Mouse (Mus musculus) frontal cortex, postnatal 14 days (tissue): ENCODE measurements around the gene Rps25.
A peak's percentile ranks its signal among the peaks of the same experiment; 100 is the strongest.
"Not testable (repeated sequence)": the region's sequence is repeated elsewhere in the genome, so short reads cannot be mapped to it uniquely, and the experiment has no call there.

Source experiments
- DNase-seq, 2 experiments: peaks; one replicate each; pipeline ENCODE4 v3.0.0; 2022; ENCODE audit warnings: low spot score in 2 of 2

Gene Rps25

DNA sequence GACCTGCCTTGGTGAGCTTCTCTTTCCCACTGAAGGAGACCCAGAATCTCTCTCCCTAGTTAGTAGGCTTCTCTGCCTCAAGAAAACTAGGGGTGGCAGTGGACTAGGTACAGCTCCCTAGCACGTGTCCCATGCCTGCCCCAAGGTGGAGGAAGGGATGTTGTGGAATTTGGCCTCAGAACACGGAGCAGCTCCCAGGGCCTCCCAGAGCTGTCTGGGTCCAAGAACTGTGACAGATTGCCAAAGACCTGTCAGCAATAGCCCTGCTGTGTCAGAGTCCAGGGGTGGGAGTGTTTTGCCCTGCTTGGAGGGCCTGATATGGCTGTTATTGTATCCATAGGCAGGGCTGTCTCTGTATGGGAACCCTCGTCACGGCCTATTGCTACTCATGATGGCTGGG lies 5.9 kb upstream of the Rps25 start:
- no peak for DNase-seq

GRCm38 (mm10) chr9:44405011-44405410 lies 1.9 kb upstream of the Rps25 start:
- no peak for DNase-seq

DNA sequence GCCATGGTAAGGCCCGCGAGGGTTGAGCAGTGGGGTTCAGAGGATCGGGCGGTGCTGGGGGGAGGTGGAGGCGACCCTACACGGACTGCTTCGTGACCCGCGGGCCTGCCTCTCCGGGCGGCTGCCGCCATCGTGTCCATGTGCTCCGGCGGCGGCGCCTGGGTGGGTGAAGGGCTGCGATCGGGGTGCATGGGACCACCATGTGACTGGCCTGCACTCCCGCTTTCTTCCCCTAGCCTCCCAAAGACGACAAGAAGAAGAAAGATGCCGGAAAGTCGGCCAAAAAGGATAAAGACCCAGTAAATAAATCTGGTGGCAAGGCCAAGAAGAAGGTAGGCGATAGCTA lies 786 bp downstream of the Rps25 start:
- no peak for DNase-seq

GRCm38 (mm10) chr9:44408693-44409092 lies 1.8 kb downstream of the Rps25 start:
- DNase-seq = not testable (repeated sequence)

- DNase-seq = no peak
These were observed 3.9 kb downstream of the Rps25 start for GRCm38 (mm10) chr9:44410647-44411336.

GRCm38 (mm10) chr9:44411601-44412130 lies 4.7 kb downstream of the Rps25 start:
- DNase-seq = no peak

DNA sequence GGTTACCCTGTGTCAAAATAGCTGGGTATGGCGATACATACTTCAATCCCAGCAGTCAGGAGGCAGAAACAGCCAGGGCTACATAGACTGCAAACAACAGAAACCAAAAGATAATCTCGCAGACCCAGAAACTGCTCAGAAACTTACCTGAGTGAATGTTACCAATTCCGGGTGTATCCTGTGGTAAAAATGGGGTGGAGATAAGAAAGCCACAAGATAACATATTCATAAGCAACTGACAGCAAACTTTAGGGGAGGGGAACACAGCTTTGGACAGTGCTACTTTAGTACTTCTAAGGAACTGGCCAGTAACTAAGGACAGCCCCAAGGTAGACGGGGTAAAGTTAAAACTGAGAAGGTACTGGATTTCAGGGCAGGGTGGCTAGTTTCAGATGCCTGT lies 5.4 kb downstream of the Rps25 start:
- no peak for DNase-seq

DNA sequence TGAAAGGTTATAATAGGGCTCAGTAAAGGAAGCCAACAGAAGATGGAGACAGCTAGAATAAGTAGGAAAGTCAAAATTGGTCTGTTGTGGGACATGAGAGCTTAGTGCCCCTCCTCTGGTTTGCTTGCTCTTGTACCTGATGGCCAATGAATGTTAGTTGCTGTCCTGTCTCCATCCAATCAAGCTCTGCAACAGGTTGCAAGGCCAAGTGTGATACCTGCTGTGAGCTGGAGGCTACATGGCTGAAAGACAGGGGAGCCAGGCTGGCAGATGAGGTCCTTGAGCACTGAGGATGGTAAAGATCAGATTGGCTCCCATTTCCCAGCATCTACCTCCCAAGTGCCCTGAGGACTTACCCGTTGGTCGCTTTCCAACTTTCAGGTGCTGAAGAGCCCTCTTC lies 5.8 kb downstream of the Rps25 start:
- DNase-seq = no peak

- no peak for DNase-seq
These were observed 10.4 kb downstream of the Rps25 start for GRCm38 (mm10) chr9:44417156-44417891.

DNA sequence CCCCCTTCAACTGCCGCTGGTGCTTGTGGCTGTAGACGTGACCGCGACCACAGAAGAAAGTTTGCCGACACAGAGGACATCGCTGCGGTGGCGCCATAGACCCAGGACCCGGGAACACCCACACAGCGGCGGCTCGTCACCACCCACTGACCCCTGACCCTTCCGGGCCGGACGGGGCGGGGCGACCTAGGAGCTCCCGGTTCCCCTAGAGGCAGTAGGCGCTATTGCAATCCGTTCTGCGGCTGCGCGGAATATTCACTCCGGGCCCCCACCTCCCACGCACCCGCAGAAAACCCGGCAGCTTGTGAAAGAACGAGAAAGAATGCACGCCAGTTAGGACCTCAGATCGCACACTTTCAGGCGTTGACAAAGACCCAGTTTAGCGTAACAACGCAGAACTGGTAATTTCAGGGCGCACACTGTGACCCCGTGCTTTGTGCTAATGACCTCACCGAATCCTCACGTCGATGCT lies 11.0 kb downstream of the Rps25 start:
- peak; percentile 89 to 90 for DNase-seq

GRCm38 (mm10) chr9:44418519-44419385 lies 11.8 kb downstream of the Rps25 start, which contains the start of gene Ccdc84:
Gene Ccdc84 (minus strand): TSS chr9:44418569.
- no peak for DNase-seq

GRCm38 (mm10) chr9:44419730-44420129 lies 12.8 kb downstream of the Rps25 start:
- DNase-seq = not testable (repeated sequence)

DNA sequence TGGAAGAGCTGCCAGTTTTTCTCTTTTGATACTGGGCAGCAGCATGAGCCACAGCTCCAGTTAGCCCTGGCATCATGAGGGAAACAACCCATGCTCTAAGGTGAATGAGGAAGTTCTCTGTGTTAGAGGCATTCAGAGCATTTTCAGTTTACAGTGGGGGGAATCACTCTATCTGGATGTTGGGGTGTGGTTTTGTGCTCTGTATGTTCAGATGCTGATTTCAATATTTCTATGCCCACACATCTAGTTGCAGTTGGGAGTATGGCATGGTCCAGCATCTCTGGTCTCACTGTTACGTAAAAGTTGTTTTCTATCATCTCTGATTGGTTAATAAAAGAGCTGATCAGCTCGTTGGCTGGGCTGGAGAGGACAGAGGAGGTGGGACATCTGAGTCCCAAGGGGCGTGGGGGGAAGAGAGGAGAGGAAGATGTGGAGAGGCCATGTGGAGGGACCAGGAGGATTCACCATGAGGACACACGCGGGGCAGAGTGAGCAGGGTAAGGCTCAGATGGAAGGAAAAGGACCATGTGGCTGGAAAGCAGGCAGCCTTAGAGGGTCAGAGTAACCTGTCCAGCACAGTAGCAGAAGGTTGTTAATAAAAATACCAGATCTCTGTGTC lies 13.4 kb downstream of the Rps25 start:
- no peak for DNase-seq

DNA sequence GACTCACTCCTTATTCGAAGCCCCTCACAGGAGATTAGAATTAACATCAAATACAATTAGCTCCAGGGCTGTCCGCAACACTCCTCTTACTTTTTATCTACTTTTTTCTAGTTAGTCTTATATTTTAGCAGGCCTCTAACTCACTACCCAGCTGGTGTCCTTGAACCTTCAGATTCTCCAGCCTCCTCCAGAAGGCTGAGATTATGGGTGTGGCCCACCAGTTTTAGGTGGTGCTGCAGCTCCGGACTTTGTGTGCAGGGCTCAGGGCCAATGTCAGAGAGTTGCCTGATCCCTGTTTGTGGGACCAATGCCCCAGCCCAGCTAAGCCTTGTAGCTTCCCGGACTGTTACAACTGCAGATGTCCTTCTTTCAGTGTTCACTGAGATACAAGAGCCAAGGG lies 16.6 kb downstream of the Rps25 start:
- DNase-seq = no peak

DNA sequence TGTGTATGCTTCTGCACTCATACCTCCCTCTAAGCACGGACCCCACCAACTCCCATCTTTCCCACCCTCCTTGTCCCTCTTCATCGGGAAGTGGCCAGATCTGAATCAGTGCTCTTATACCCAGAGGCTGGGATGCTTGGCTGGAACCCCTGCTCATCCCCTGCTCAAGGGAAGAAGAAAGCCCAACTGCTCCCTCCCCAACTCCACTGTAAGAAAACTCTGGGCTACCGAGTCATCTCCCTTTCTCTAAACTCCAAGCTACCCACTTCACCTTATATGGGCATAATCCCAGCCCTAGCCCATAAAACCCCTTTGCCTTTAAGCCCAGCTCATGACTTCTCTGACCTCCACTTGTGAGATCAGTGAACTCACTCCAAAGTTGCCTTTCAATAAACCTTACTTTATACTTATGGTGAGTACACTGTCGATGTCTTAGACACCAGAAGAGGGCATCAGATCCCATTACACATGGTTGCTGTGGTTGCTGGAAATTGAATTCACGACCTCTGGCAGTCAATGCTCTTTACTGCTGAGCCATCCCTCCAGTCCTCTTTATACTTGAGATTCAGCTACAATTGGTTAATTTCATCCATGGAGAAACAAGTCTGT lies 25.7 kb downstream of the Rps25 start:
- DNase-seq = no peak

DNA sequence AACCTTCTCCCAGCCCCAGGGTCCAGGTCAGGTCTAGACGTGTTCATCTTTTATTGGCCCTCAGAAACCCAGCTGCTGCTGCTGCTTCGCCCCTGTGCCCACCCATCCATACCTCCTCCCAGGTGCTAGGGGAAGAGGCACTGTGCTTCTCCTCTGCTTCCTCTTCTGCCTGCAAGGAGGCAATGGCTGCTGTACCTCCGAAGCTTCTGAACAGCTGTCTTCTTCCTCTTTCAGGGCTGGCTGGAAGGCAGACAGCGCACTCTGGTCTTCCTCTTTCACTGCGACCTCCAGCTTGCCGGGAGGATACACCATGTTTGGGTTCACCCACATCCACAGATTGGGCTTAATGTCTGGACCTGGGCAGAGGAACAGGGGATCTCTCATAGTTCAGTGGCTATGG lies 28.8 kb downstream of the Rps25 start:
- DNase-seq = no peak

DNA sequence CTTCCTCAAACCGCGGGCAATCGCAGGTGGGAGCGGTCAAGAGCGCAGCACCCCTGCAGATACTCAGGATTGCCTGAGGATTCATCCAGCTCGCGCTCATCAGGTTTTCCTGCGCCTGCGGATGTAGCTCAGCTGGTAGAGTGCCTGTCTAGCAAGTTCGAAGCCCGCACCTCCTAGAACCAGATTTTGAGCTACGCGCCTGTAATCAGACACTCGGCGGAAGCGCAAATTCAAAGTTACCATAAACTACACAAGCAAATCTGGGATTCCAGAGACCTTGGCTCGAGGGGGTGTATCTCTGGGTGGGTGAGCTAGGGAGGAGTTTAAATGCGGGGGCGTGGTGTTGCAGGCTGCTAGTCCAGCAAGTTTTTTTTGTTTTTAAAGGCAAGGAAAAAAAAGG lies 34.0 kb downstream of the Rps25 start, which contains the start of gene Foxr1:
Foxr1 (minus strand) TSS at position 176 of the 400 bp plus-strand sequence.
- DNase-seq = no peak

DNA sequence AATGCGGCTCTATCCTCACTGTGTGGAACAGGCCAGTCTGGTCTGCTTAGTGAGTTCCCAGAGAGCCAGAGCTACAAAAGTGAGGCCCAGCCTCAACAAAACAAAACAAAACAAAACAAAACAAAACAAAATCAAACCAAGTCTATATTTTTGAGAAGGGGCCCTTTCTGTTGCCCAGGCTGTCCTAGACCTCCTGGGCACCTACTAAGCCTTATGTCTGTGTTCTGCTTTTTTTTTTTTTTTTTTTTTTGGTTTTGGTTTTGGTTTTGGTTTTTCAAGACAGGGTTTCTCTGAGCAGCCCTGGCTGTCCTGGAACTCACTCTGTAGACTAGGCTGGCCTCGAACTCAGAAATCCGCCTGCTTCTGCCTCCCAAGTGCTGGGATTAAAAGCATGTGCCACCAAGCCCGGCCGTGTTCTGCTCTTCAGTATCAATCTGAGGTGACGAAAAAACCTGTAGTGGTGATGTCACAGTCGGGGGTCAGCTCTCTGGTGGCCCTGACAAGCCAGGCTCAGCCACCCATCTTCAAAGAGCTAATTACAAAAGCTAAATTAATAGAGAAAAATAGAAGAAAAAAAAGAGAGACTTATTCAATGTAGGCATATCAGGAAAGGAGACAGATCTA lies 37.6 kb downstream of the Rps25 start:
- not testable (repeated sequence) for DNase-seq

GRCm38 (mm10) chr9:44450387-44450786 lies 43.4 kb downstream of the Rps25 start:
- DNase-seq = no peak

DNA sequence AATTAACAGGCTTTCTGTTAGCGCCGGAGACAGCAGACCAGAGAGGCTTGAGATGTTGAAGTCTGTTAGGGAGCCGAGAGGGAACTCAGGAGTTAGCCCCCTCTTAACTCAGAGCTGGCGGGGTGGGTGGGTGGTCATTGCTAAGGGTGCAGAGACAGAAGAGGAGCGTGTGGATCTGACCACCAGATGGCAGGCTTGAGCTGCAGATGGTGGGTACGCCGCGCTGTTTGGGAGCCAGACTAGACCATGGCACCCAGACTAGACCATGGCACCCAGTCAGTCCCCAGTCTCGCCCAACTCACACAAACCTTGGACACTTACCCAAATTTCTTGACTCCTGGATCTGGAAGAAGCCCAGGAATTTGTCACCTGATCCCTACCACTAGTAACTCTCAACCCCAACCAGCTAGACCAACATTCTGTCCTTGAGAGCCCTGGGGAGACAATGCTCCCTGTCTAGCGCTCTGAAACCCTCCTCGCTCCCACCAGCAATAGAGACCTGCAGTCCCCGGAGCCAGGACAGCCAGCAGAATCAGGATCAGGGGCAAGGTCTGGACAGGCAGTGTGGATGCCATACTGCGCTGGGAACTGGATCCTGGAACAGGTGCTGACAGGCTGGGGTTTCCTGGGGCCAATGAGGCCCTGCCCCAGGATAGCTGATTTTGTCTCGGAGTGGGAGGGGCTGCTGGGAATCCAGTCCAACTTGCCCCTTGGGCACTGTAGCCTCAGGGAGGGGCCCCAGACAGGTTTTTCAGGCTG lies 47.4 kb downstream of the Rps25 start:
- DNase-seq = peak in 1 of 2 experiments; percentile 81
